Mouse (Mus musculus): ENCODE results near the gene Gnaq. TPM values are rescaled to one million over a fixed set of nuclear protein-coding genes. Genes with fewer than 3 reads are reported as not detected.

Gene Gnaq
- total and polyA plus RNA-seq, 2 experiments from 2014 or later, result 89.3 to 120 TPM

- no peak overlapping the region for H3K9ac ChIP-seq (replicated peaks; ENCODE audit: low read length, poor library complexity, severe bottlenecking)
- peaks cover 13% of the 10 kb centered on the region; the same call in 1 of the 2 replicates for H3K4me1 ChIP-seq (ENCODE audit: insufficient read depth, low read length)
- no peak for TF ChIP-seq CTCF (IDR thresholded peaks at IDR 0.05)
- ATAC-seq (ENCODE audit: low FRiP score) (no peak), DNase-seq (ENCODE audit: low spot score) (no peak)
- no peak overlapping the region for H3K4me2 ChIP-seq (ENCODE audit: low read depth, low read length, poor library complexity, severe bottlenecking)
- peaks cover 6% of the 10 kb centered on the region for H3K36me3 ChIP-seq (ENCODE audit: insufficient read depth, low read length)
- H3K27me3 ChIP-seq (ENCODE audit: insufficient read depth, low read length), result no peaks in the 10 kb centered on the region
- H3K9me3 ChIP-seq (ENCODE audit: low read length), result no peaks in the 10 kb centered on the region
- no peak overlapping the region for H3K4me3 ChIP-seq (ENCODE audit: low read depth, low read length)
- H3K27ac ChIP-seq (ENCODE audit: low read depth, low read length), result no peak overlapping the region
- 90% methylated on average over 6 of the region's 6 CpGs for WGBS
These were observed 197.0 kb downstream of the Gnaq start for GRCm38 (mm10) chr19:16329648-16330047.

GRCm38 (mm10) chr19:16330161-16330560, 197.5 kb downstream of the Gnaq start:
- WGBS, result 84% methylated on average over 7 of the region's 7 CpGs
- TF ChIP-seq CTCF (IDR thresholded peaks at IDR 0.05), result no peak
- Histone ChIP-seq H3K27me3 (ENCODE audit: insufficient read depth, low read length) (no peaks in the 10 kb centered on the region), H3K4me1 (ENCODE audit: insufficient read depth, low read length) (peaks cover 13% of the 10 kb centered on the region; the same call in 1 of the 2 replicates), H3K27ac (ENCODE audit: low read depth, low read length) (no peak overlapping the region), H3K9me3 (ENCODE audit: low read length) (no peaks in the 10 kb centered on the region), H3K9ac (replicated peaks; ENCODE audit: low read length, poor library complexity, severe bottlenecking) (no peak overlapping the region), H3K4me3 (ENCODE audit: low read depth, low read length) (no peak overlapping the region), H3K4me2 (ENCODE audit: low read depth, low read length, poor library complexity, severe bottlenecking) (no peak overlapping the region), H3K36me3 (ENCODE audit: insufficient read depth, low read length) (peaks cover 8% of the 10 kb centered on the region)
- DNase-seq (ENCODE audit: low spot score) (no peak), ATAC-seq (ENCODE audit: low FRiP score) (no peak)

GRCm38 (mm10) chr19:16331047-16331446, 198.4 kb downstream of the Gnaq start:
- Histone ChIP-seq H3K4me2 (ENCODE audit: low read depth, low read length, poor library complexity, severe bottlenecking) (no peak overlapping the region), H3K9me3 (ENCODE audit: low read length) (no peaks in the 10 kb centered on the region), H3K4me1 (ENCODE audit: insufficient read depth, low read length) (peaks cover 13% of the 10 kb centered on the region; the same call in 1 of the 2 replicates), H3K27me3 (ENCODE audit: insufficient read depth, low read length) (no peaks in the 10 kb centered on the region), H3K4me3 (ENCODE audit: low read depth, low read length) (no peak overlapping the region), H3K9ac (replicated peaks; ENCODE audit: low read length, poor library complexity, severe bottlenecking) (no peak overlapping the region), H3K36me3 (ENCODE audit: insufficient read depth, low read length) (peaks cover 10% of the 10 kb centered on the region), H3K27ac (ENCODE audit: low read depth, low read length) (no peak overlapping the region)
- DNase-seq (ENCODE audit: low spot score), result no peak
- no peak for ATAC-seq (ENCODE audit: low FRiP score)
- peak; percentile 43 for TF ChIP-seq CTCF (IDR thresholded peaks at IDR 0.05)
- 94% methylated on average over 6 of the region's 6 CpGs for WGBS

GRCm38 (mm10) chr19:16337866-16338530, 205.4 kb downstream of the Gnaq start:
- no peak for TF ChIP-seq CTCF (IDR thresholded peaks at IDR 0.05)
- DNase-seq (ENCODE audit: low spot score) (no peak), ATAC-seq (ENCODE audit: low FRiP score) (no peak)
- Histone ChIP-seq H3K4me1 (ENCODE audit: insufficient read depth, low read length) (no peaks in the 10 kb centered on the region), H3K27me3 (ENCODE audit: insufficient read depth, low read length) (no peaks in the 10 kb centered on the region), H3K27ac (ENCODE audit: low read depth, low read length) (no peak overlapping the region), H3K4me3 (ENCODE audit: low read depth, low read length) (no peak overlapping the region), H3K36me3 (ENCODE audit: insufficient read depth, low read length) (peaks cover 10% of the 10 kb centered on the region), H3K4me2 (ENCODE audit: low read depth, low read length, poor library complexity, severe bottlenecking) (no peak overlapping the region), H3K9me3 (ENCODE audit: low read length) (no peaks in the 10 kb centered on the region), H3K9ac (replicated peaks; ENCODE audit: low read length, poor library complexity, severe bottlenecking) (no peak overlapping the region)
- WGBS, result 75% methylated on average over 9 of the region's 9 CpGs

- TF ChIP-seq CTCF (IDR thresholded peaks at IDR 0.05), result no peak
- Histone ChIP-seq H3K27ac (ENCODE audit: low read depth, low read length) (no peak overlapping the region), H3K4me3 (ENCODE audit: low read depth, low read length) (no peak overlapping the region), H3K4me2 (ENCODE audit: low read depth, low read length, poor library complexity, severe bottlenecking) (no peak overlapping the region), H3K4me1 (ENCODE audit: insufficient read depth, low read length) (no peaks in the 10 kb centered on the region), H3K27me3 (ENCODE audit: insufficient read depth, low read length) (no peaks in the 10 kb centered on the region), H3K9ac (replicated peaks; ENCODE audit: low read length, poor library complexity, severe bottlenecking) (no peak overlapping the region), H3K9me3 (ENCODE audit: low read length) (no peaks in the 10 kb centered on the region), H3K36me3 (ENCODE audit: insufficient read depth, low read length) (peaks cover 2% of the 10 kb centered on the region; the same call in 1 of the 2 replicates)
- no peak for DNase-seq (ENCODE audit: low spot score)
- WGBS, result 87% methylated on average over 4 of the region's 4 CpGs
- ATAC-seq (ENCODE audit: low FRiP score), result no peak
These were observed 207.4 kb downstream of the Gnaq start for GRCm38 (mm10) chr19:16339954-16340586.

GRCm38 (mm10) chr19:16342702-16343101, 210.1 kb downstream of the Gnaq start:
- Histone ChIP-seq H3K36me3 (ENCODE audit: insufficient read depth, low read length) (no peaks in the 10 kb centered on the region), H3K4me2 (ENCODE audit: low read depth, low read length, poor library complexity, severe bottlenecking) (no peak overlapping the region), H3K9me3 (ENCODE audit: low read length) (no peaks in the 10 kb centered on the region), H3K27ac (ENCODE audit: low read depth, low read length) (no peak overlapping the region), H3K4me3 (ENCODE audit: low read depth, low read length) (no peak overlapping the region), H3K9ac (replicated peaks; ENCODE audit: low read length, poor library complexity, severe bottlenecking) (no peak overlapping the region), H3K4me1 (ENCODE audit: insufficient read depth, low read length) (no peaks in the 10 kb centered on the region), H3K27me3 (ENCODE audit: insufficient read depth, low read length) (no peaks in the 10 kb centered on the region)
- TF ChIP-seq CTCF (IDR thresholded peaks at IDR 0.05), result peak; percentile 72
- WGBS, result 62% methylated on average over 2 of the region's 2 CpGs
- DNase-seq (ENCODE audit: low spot score), result peak; percentile 34
- no peak for ATAC-seq (ENCODE audit: low FRiP score)

Measured in midbrain, postnatal 0 days (tissue).